Mouse (Mus musculus): ENCODE results near the gene Tanc2.

Gene Tanc2

DNA sequence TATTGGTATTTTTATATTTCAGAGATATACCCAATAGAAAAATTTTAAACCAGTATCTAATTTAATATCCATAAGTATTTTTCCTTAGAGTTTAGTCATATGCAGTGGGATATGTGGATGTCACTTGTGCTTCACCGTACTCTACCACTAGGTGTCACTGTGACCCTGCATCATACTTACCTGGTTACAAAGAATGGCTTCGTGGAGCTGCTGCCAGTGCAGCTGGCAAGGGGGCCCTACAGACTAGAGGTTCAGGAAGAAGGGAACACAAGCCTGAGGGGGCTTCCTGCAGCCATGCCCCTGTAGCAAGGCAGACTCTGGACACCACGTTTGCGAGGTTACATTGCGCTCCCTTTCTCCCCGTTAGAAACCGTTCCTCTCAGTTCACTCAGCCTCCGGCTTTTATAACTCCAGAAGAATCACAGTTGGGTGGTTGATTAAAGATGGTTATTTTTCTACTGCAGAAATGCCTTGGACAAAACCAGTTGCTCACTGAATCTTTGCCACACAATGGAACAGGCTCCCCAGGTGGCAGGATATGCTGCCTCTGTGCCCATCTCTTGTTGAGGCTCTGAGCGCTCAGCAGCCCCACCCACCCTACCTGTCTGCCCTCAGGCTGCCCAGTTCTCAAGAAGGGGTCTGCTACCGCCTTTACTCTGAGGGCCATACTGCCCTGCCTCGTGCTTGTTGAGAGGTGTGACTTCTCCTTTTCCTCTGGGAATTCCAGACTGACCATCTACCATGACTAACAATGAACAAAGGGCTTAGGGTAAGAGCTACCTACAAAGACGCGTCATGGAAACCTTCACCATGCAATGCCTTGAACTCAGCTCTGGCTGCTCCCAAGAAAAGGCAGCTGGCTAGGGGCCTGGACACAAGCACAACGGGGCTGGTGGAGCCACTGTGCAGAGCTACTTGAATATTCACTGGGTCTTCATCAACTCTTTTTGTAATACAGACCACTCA is 337.6 kb downstream of the Tanc2 start:
- peak; percentile 90 to 91 for DNase-seq

DNA sequence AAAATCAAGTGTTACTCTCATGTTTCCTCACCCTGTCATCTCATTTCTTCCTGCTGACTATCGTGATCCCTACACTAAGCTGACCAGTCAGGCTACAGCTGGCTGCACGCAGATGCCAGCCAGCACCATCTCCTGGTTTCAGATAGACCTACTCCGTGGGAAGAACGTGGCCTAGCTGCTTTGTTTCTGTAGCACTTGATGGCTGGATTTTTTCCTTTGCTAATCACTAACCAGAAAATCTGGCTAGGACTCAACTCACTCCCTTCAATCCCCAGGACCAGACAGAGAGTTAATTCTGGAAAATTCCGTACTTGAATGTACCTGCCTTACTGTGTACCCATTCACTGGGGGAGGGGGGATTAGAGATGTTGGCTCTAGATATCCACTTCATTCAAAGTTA is 338.4 kb downstream of the Tanc2 start:
- no peak for DNase-seq

DNA sequence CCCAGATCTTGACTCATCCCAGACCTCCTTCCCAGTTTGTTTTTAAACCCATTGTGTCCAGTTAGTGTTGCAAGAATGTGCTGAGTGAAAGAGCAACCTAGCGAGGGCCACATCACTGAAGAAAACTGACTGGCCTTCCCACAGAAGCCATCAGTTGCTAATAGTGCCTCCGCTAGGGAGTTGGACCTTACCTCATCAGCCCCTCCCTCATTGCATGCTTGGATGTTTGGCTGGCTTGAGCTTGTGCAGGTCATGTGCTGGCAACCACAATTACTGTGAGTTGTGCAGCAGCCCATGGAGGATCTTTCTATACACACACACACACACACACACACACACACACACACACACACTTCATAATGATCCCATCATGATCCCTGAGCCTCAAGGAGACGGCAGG is 341.6 kb downstream of the Tanc2 start:
- DNase-seq = no peak

DNA sequence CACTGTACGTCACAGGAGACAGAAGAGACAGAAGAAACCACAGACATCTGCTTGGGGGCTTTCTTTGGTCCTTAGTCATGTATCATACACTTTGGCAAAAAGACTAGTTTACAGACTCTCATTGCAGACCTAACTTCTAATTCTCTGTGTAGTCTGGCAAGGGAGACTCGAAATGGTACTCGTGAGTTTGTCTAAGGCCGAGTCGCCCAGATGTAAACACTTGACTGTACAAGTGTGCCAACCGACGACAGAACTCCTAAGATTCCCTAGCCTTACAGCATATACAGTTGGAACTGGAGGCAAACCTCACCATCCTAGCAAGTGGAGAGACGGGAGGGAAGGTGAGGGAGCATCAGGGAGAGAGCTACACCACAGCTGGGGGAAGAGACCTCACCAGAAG is 344.0 kb downstream of the Tanc2 start:
- DNase-seq = no peak

DNA sequence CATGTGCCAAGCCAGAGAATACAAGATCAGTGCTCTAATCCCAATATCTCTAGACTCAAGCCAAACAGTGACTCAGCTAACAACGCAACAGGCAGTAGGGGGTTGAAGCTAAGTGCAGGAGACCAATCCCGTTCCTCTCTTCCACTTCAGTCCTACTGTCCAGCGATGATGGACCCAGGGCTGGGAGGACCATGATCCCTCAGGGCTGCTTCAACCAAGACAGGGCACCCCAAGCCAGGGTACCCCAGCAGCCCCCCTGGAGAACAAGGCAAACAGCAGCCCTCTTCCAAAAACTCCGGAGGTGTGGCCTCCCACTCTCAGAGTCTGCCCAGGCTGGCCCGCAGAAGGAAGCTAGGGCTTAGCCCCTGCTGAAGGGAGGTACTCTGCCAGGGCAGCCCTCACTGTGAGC is 344.5 kb downstream of the Tanc2 start:
- DNase-seq = peak in 1 of 2 experiments; percentile 46

DNA sequence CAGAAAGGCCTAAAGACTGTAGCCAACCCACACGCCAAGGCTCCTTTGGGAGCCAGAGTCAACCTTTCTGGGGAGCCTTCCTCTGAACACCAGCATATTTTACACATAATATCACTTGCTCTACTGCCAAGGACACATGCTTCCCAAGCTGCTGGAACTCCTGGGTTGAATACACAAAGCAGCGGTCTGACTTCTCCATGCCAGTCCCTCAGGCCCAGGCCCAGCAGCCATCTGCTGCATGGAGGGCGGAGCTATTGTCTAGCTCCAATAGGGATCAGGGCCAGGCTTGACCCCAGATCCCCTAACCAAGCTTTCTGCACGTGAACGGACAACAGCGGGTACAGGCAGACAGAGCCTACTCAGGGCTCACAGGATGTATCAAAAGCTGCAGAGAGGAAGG is 345.0 kb downstream of the Tanc2 start:
- DNase-seq = peak; percentile 49 to 57

DNA sequence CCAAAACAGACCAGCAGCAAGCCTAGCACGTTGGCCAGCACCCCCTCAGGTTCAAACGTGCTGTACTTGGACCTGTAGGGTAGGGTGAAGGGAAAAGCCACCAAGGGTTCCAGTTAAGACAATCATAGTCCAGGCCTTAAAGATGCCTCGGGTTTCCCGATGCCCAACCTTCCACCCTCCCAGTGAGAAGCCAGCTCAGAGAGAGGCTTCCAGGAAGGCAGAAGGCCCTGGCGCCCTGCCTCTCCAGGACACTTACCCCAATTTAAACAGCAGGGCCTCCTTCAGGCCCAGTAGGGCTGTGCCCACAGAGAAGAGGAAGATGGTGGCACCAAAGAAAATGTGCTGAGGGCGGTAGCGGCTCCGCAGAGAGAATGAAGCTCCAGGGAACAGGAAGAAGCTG is 345.7 kb downstream of the Tanc2 start:
- no peak for DNase-seq

DNA sequence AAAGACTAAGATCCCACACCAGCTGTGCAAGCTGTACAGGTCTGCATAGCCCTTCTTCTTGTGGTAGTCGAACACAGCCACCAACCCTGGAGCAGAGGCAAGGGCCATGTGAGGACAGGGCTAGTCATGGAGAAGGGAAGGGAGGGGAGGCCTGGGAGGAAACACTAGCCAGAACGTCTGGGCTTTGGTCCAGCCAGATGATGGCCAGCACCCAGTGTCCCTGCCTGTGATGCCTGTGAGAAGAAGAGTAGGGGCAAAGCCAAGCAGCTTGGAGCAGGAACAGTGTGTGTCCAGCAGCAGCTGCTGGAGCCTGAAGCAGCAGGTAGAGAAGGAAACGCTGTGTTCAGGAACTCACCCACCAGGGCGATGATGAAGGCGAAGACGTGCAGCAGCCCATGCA is 346.4 kb downstream of the Tanc2 start:
- peak; percentile 74 to 86 for DNase-seq

DNA sequence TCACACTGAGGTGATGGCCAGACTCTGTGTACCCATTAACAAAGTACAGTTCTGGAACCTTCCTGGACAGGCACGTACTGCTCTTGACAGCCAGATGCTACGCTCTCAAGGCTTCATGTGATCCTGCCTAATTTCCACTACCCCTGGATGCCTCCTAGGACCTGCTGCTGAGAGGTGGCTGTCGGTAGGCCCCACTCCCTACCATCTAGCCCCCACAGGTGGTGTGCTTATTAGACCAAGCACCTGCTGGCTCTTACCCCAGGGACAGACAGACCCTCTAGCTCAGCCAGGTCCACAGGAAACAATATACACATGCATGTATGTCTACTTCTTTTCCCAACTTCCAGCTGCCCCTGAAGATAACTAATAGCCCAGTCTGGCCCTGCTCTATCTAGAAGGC is 347.2 kb downstream of the Tanc2 start:
- DNase-seq = no peak

DNA sequence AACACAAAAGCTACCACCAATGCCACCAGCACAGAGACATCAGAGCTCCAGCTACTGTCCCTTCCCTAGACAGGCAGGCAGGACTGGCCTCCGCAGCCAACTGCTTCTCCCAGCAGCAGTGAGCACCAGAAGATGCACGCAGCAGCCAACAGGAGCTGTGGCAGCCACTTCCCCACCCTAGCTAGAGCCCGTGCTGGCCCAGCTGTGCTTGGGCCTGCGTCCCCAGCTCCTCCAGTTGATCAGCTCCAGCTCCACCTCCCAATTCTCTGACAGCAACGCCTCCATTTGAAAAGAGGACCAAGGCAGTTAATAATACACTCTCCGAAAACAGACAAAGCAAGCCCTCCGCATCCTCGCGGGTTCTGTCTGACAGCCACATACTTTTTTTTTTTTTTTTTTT is 349.0 kb downstream of the Tanc2 start:
- peak in 1 of 2 experiments; percentile 31 for DNase-seq

DNA sequence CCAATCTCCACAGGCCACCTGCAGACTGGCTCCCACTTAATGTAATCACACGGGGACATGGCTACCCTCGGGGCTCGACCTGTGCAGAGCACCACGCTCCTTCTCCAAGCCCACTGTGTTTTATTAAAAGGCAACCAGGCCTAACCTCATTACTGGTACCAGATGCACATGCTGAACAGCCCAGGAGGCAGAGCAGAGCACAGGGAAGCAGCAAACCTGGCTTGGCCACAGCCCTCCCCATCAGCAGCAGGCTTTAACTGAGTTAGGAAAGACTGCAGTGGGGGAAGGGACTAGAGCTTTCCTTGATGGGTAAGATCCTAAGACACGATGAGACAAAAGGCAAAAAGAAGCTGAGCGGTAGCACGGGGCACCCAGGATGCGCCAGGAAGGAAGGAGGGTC is 352.2 kb downstream of the Tanc2 start:
- DNase-seq = no peak

DNA sequence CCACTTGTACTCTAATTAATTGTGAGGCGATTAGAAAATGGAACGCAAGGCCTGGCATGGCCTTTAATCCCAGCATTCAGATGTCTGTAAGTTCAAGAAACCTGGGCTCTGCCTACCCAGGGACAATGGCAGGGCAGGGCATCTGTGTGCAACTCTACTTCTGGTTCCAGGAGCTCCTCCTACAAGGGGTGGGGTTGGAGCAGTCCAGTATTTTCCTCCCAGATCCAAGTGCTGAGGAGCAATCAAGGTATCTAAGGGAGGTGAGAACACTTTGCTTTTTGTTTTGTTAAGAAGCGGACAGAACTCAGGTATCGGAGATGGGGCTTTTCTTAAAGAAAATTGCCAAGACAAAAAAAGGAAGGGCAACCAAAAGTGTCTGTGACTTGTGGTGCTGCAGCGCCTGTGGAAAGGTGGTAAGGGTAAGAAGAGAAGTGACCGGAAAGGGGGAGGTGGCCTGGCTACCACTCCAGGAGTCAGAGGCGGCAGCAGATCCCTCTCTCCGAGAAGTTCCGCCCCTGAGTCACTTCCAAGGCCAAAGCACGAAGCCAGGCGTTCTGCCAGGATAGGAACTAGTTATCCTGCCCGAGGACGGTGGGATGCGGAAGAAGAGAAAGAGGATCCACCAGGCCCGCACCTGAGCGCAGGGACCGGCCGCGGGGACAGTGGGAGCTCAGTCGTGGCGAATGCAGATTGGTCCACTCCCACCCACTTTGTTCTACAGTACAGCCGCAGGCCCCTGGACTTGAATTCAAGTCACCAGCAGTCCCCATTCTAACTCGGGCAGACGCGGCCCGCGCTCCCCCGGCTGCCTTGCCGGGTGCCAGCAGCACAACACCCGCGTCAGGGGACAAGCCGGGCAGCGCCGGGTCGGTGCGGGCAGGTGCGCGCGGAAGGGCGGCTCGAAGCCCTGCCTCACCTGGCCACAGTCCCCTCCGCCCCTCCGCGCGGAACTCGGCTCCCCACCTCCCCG is 353.6 kb downstream of the Tanc2 start:
- peak; percentile 59 to 66 for DNase-seq

DNA sequence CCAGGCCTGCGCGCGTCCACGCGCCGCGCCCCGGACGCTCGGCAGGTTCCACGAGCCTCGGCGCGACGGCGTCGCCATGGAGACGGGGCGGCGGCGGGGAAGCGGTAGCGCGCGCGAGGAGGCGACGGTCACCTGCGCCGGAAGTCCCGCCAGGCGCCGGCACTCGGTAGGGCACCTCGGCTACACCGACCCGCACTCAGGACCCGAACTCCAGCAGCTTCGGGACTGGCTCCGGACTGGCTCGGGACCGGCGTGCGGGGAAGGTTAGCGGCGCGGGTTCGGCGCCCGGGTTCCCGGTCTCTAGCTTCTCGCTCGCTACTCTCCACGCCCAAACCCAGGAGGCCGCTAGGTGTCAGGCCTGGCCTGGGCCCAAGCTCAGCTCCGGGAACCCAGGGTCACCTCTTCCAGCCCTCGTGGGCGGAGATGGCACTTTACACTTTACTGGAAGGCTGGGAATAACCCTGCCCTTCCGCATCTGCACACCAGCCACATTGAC is 354.4 kb downstream of the Tanc2 start:
- peak; percentile 79 to 82 for DNase-seq

DNA sequence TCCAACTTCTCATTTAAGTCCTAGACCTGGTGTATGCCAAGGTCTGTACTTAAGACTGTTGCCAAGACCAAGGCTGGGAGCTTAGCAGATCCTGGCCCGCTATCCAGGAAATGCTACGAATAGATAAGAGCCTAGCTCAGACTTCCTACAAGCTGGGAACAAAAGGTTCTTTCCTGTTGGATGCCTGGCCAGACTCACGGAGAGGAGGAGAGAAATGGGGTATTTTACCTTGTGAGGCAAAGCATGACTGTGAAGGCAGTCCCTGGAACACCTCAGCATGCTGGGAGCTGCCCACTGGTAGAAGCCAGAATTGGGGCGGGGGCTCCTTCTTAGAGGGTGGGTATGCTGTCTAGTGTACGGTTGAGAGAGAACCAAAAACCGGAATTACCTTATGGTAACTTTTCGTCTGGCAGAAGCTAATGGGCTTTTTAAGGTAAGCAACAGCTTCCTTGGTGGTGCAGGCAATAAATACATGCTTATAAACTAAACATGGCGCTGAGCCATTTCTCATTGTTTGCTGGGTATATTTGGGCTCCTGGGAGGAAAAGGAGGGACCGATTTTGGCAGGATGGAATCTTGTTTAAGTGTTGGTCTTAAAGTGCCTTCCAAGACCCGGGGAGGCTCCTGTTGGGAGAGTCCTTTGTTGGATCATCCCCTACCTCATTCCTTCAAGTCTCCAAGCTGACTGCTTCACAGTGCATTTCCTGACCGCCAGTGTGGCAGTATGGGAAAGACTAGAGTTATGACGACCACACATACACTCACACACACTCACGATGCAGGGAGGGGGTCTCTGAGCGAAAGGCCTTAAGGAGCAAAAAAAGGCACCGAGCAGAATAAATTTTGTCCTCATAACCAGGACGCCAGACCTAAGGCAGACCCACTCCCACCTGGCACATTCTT is 355.2 kb downstream of the Tanc2 start:
- no peak for DNase-seq

DNA sequence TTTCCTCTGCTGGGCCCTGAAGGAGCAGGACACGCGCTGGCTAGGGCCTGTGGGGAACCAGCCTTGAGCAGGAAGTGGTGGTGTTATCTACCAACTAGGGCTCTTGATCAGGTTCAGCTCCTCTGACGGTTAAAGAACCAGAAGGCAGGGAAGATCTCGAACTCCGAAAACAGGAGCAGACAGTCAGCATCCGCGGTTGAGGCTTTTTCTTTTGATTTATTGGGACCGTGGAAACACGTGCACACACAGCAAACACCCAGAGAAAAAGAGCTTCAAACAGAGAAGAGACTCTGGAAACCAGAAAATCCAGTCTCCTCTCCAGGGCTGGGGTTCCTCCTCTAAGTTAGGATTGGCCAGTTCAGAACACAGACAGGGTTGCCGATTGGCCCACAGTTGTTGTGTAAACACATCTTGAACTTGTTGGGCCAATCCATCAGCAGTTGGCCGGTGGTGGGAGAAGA is 356.9 kb downstream of the Tanc2 start:
- no peak for DNase-seq

DNA sequence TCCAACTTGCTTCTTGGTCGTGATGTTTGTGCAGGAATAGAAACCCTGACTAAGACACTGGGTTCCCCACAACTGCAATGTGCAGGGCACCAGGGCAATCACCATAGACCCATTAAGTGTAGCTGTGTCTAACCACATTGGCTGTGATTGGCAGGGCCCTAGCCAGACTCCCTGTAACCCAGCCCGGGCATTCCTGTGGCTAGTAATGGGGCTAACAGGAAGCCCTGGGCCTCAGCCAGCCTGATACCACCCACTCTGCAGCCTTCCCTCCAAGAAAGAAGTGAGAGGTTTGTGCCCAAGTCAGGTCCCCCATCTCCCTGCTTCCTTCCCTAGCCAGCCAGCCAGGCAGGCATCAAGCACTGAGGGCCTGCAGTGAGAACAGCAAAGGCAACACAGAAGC is 358.5 kb downstream of the Tanc2 start:
- no peak for DNase-seq

DNA sequence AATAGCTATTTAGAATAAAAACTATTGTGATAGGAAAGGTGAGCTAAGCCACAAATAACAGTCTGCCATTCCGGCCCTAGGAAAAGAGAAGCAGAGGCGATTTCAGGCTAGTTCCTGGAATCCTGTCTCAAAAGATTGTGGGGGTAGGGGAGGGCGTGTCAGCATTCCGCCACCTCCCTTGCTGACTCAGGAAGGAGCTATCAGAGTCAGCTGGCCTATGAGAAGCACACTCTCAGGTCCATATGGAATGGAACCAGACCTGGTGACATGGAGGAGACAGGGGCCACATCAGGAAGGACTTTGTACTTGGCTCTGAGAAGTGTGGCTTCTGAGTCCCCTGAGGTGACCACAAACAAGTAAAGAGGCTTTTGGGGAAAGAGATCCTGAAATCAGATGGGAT is 360.7 kb downstream of the Tanc2 start:
- DNase-seq = no peak

DNA sequence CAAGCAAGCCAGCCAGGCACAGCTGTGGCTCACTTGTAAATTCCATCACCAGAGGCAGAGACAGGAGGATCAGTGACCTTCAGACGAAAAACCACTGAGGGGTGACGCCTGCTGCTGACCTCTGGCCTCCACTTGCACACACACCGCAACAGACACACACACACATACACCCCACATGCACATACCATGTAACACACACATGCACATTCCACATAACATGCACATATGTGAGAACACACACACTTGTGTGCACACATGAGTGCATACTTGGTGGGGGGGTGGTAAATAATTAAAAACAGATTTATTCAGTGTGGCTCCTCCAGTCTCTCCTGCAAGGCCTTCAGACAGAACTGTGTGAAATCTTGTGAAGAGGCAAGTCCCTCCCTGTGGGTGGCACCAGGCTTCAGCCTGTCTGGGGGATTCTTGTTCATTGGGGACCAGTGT is 361.8 kb downstream of the Tanc2 start:
- DNase-seq = no peak

DNA sequence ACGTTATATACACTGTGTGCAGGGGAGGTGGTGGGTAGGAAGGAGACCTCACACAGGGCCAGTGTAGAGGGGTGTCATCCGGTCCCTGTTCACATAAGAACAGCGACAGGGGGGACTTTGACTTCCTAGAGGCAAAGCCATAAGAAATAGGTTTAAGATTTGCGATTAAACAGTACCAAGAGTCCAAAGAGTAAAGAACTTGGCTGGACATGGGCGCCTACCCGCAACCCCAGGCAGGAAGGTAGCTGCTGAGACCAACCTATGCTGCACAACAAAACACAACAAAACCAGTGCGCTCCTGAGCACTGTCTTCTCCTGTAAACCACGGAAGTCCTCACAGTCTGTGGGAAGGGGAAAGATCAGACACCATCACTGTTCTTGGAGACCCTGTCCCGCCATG is 362.3 kb downstream of the Tanc2 start:
- DNase-seq = no peak

DNA sequence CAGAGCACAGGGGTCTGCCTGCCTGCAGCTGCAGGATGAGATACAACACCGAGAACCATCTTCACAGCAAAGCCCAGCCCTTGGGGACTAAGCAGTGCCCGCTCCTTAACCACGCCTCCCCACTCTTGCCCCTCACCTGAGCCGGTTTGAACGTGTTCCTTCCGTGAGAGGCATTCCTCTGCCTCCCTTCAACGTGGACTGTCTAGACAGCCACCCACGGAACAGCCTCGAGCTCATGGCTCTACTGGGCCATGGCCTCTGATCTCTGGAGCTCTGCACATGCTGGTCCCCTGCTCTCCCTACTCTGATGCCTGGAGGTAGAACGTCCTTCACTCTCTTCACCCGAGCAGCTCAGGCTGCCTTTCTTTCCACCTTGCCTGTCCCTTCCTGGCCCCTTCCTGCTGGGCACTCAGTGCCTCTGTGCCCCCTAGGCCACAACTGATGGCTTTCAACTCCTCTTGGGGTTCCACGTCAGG is 363.2 kb downstream of the Tanc2 start, which contains the start of gene Cyb561:
Cyb561 (minus strand) TSS at position 426 of the 476 bp plus-strand sequence.
- DNase-seq = no peak

DNA sequence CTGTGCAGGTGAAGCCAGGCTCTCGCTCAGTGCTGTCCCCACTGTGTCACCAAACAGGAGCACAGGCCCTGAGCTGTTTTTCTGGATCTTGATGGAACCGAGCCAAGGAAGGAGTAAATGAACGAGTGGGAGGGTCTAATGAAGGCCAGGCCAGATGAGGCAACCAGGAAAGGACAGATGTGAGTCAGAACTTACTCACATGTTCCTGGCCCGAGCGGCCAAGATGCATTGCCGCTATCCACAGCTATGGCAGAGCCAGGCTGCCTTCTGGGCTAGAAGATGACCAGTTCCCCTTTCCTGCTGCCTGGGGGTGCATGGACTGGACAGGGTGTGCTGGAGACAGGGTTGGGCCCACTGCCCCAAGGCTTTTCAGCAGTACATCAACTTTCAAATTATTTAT is 363.6 kb downstream of the Tanc2 start:
- no peak for DNase-seq

All from cerebellum, postnatal 14 days (tissue).